Mouse (Mus musculus): ENCODE measurements around the gene Actn3. TPM values are rescaled to one million over a fixed set of nuclear protein-coding genes. Genes with fewer than 3 reads are reported as not detected.
"Not testable (repeated sequence)": the region's sequence is repeated elsewhere in the genome, so short reads cannot be mapped to it uniquely, and the experiment has no call there.

Gene Actn3
- polyA plus RNA-seq, 1 experiment from 2014 or later, result 1.6 TPM

DNA sequence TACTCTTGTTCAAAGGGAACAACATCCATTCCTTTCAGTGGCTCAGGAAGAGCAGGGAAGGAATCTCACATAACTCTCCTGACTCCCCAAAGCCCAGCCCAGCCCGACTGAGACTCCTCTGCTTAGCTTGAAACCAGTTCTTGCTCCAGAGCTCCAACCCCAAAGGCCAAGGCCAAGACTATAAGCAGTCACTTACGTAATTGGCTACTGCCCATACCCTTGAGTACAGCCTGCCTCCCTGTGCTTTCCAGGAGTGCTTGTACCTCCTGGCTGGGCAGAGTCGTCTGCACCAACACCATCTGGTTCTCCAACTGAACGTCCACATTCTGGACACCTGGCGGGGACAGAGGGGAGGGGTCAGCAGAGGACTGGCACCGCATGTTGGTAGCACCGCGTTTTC lies 43.7 kb downstream of the Actn3 start:
- Histone ChIP-seq H3K36me3 (peaks cover 9% of the 10 kb centered on the region; the same call in 1 of the 2 replicates), H3K27ac (replicated peaks) (no peak overlapping the region), H3K4me3 (no peak overlapping the region), H3K27me3 (no peaks in the 10 kb centered on the region), H3K4me2 (replicated peaks) (no peak overlapping the region), H3K9me3 (no peaks in the 10 kb centered on the region), H3K9ac (replicated peaks) (no peak overlapping the region), H3K4me1 (peaks cover 21% of the 10 kb centered on the region)
- no peak for ATAC-seq (ENCODE audit: low FRiP score, low read depth)
- 88% methylated on average over 8 of the region's 8 CpGs for WGBS

DNA sequence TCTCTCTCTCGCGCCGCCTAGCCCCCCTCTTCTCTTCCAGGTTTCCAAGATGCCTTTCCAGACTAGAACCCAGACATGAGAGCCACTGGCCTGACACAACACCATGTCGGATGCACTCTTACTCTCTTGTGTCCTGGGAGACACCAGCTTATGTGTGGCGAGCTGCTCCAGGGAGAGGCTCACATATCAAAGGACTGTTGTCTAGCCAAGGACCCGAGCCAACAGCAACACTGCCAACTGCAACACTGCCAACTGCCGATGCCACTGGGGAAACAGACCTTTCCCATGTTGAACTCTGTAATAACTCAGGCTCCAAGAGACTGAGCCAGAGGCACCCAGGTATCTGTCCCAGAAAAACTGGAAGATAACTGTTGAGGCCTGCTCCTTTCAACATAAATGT lies 48.6 kb downstream of the Actn3 start:
- H3K9me3 ChIP-seq, result no peaks in the 10 kb centered on the region
- no peak overlapping the region for H3K9ac ChIP-seq (replicated peaks)
- WGBS, result 72% methylated on average over 7 of the region's 7 CpGs
- no peak overlapping the region for H3K4me2 ChIP-seq (replicated peaks)
- no peak overlapping the region for H3K4me3 ChIP-seq
- ATAC-seq (ENCODE audit: low FRiP score, low read depth), result no peak
- H3K4me1 ChIP-seq, result peaks cover 8% of the 10 kb centered on the region
- H3K27me3 ChIP-seq, result no peaks in the 10 kb centered on the region
- H3K36me3 ChIP-seq, result peaks cover 24% of the 10 kb centered on the region
- H3K27ac ChIP-seq (replicated peaks), result no peak overlapping the region

DNA sequence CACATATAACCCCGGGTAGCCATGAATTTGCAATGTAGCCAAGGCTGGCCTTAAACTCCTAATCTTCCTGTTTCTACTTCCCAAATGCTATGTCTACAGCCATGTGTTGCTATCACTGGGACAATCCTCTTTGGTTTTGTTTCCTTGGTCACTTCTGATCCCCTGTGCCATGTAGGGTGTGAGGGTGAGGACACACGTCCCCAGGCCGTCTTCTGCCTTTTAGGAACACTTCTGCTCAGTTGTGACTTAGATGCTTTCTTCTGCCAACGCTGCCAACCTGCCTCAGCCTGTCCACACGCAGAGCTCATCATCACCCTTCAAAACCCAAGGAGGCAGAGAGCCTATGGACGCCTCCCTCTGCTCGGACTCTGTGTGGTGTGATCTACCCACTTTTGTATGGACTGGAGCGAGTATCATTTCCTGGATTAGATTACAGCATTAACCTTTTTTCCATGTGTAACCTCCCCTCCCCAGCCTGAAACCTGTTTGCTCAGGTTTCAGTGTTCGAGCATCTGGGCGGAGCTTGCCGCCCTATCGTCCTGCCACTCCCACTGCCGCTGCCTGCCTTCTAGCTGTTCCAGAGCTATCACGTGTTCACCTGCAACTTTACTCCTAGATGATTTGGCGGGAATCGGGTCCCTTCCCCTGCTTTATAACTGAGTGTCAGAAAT lies 49.1 kb downstream of the Actn3 start:
- Histone ChIP-seq H3K4me1 (peaks cover 8% of the 10 kb centered on the region), H3K27me3 (no peaks in the 10 kb centered on the region), H3K9ac (replicated peaks) (no peak overlapping the region), H3K9me3 (no peaks in the 10 kb centered on the region), H3K27ac (replicated peaks) (no peak overlapping the region), H3K4me2 (replicated peaks) (no peak overlapping the region), H3K4me3 (no peak overlapping the region), H3K36me3 (peaks cover 24% of the 10 kb centered on the region)
- 66% methylated on average over 16 of the region's 16 CpGs for WGBS
- ATAC-seq (ENCODE audit: low FRiP score, low read depth), result no peak

DNA sequence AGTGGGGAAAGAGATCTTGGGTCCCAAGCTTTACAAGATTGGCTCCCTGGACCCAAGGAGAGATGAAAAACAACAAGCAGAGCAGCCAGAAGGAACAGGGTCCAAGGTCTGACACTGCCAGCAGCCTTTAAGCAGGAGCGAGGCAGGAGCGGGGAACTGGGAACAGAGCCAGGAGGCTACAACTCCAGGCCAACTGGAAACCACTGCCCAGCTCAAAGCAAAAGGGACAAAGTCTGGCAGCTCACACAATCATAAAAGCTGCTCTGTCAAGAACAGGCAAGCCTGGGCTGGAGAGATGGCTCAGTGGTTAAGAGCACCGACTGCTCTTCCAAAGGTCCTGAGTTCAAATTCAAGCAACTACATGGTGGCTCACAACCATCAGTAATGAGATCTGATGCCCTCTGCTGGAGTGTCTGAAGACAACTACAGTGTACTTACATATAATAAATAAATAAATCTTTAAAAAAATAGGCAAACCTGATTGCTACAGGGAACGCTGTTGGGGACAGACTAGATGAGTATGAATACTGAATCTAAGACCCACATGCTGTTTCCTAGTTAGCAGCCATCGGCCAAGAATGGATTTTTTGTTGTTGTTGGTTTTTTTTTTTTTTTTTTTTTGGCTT lies 56.9 kb downstream of the Actn3 start:
- no peaks in the 10 kb centered on the region for H3K27me3 ChIP-seq
- no peak overlapping the region for H3K4me2 ChIP-seq (replicated peaks)
- H3K4me1 ChIP-seq, result no peaks in the 10 kb centered on the region
- WGBS, result 86% methylated on average over 5 of the region's 5 CpGs
- no peak for ATAC-seq (ENCODE audit: low FRiP score, low read depth)
- no peak overlapping the region for H3K9ac ChIP-seq (replicated peaks)
- H3K27ac ChIP-seq (replicated peaks), result no peak overlapping the region
- no peaks in the 10 kb centered on the region for H3K9me3 ChIP-seq
- H3K4me3 ChIP-seq, result no peak overlapping the region
- H3K36me3 ChIP-seq, result peaks cover 15% of the 10 kb centered on the region

DNA sequence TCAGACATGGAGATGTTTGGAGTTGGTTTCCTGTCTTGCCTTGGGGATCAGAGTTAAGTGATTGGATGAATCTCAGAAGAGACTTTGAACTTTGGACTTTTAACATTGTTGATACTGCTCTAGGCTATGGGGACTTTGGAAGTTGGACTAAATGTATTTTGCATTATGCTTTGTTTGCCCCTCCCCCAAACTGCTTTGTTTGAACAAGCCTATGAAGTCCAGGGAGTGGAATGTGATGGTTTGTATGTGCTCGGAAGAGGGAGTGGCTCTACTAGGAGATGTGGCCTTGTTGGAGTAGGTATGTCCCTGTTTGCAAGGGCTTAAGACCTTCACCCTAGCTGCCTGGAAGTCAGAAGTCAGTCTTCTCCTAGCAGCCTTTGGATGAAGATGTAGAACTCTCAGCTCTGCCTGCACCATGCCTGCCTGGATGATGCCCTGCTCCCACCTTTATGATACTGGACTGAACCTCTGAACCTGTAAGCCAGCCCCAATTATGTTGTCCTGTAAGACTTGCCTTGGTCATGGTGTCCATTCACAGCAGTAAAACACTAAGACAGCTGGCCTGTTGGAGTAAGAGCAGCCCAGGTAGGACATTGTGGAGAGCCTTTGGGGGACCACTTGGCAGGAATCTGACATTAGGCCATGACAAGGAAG lies 60.4 kb downstream of the Actn3 start:
- Histone ChIP-seq H3K4me2 (replicated peaks) (no peak overlapping the region), H3K4me1 (no peaks in the 10 kb centered on the region), H3K4me3 (no peak overlapping the region), H3K27ac (replicated peaks) (no peak overlapping the region), H3K36me3 (no peaks in the 10 kb centered on the region), H3K9ac (replicated peaks) (no peak overlapping the region), H3K9me3 (no peaks in the 10 kb centered on the region), H3K27me3 (no peaks in the 10 kb centered on the region)
- WGBS, result 81% methylated on average over 1 of the region's 1 CpGs
- no peak for ATAC-seq (ENCODE audit: low FRiP score, low read depth)

DNA sequence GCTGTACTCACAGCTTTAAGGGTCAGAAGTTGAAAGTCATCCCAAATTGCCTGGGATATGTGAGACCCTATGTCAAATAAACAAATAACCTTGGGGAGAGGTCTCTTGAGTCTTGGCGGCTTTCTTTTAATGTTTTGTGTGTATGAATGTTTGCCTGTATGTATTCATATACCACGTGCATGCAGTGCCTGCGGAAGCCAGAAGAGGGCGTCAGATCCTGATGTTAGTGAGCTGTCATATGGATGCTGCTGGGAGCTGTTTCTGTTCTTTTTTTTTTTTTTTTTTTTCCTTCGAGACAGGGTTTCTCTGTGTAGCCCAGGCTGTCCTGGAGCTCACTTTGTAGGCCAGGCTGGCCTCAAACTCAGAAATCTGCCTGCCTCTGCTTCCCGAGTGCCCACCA lies 64.7 kb downstream of the Actn3 start:
- no peaks in the 10 kb centered on the region for H3K9me3 ChIP-seq
- no peak overlapping the region for H3K4me2 ChIP-seq (replicated peaks)
- H3K36me3 ChIP-seq, result no peaks in the 10 kb centered on the region
- WGBS, result 87% methylated on average over 6 of the region's 6 CpGs
- H3K4me1 ChIP-seq, result peaks cover 20% of the 10 kb centered on the region
- H3K9ac ChIP-seq (replicated peaks), result no peak overlapping the region
- no peak overlapping the region for H3K27ac ChIP-seq (replicated peaks)
- ATAC-seq (ENCODE audit: low FRiP score, low read depth), result no peak
- H3K4me3 ChIP-seq, result no peak overlapping the region
- no peaks in the 10 kb centered on the region for H3K27me3 ChIP-seq

DNA sequence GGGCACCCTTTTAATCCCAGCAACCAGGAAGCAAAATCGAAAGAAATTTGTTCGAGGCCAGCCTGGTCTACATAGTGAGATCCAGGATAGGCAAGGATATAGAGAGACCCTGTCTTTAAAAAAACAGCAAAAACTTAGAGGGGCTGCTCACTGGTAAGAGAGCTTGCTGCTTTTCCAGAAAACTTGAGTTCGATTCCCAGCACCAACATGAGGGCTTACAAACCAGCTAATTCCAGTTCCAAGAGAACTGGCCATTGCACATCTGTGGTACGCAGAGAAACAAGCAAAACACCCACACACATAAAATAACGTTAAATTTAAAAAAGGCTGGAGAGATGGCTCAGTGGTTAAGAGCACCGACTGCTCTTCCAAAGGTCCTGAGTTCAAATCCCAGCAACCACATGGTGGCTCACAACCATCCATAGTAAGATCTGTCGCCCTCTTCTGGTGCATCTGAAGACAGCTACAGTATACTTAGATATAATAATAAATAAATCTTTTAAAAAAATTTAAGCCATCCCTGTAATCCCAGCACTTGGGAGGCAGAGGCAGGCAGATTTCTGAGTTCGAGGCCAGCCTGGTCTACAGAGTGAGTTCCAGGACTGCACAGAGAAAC lies 65.3 kb downstream of the Actn3 start:
- peak overlapping the region; percentile 91 for H3K27ac ChIP-seq (replicated peaks)
- not testable (repeated sequence) for H3K36me3 ChIP-seq

DNA sequence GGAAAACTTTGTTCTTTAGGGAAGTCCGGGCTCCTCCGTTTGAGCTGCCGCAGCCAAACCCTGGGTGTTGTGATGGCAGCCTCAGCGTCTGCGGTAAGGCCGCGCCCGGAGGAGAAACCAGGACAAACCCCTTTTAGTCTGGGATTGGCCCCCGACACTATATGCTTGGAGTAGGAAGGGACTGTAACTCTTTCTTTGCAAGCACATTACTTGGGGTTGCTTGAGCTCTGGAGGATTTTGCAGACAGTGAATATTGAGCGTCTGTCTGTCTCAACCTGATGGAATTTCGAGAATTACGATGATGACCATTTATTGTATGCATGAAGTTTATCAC lies 65.8 kb downstream of the Actn3 start:
- peak overlapping the region; percentile 91 for H3K27ac ChIP-seq (replicated peaks)
- H3K4me3 ChIP-seq, result peak overlapping the region; percentile 87
- peak overlapping the region; percentile 95 for H3K4me2 ChIP-seq (replicated peaks)
- peak overlapping the region; percentile 72 for H3K9ac ChIP-seq (replicated peaks)
- peaks cover 22% of the 10 kb centered on the region for H3K4me1 ChIP-seq
- 4% methylated on average over 12 of the region's 12 CpGs for WGBS
- H3K27me3 ChIP-seq, result no peaks in the 10 kb centered on the region
- no peaks in the 10 kb centered on the region for H3K36me3 ChIP-seq
- no peaks in the 10 kb centered on the region for H3K9me3 ChIP-seq
- no peak for ATAC-seq (ENCODE audit: low FRiP score, low read depth)

More for the DNA sequence above, 65.3 kb downstream of the Actn3 start:
- ATAC-seq (ENCODE audit: low FRiP score, low read depth); H3K27me3 ChIP-seq; H3K9me3 ChIP-seq: not testable (repeated sequence)
- Histone ChIP-seq H3K4me2 (replicated peaks) (peak overlapping the region; percentile 95), H3K9ac (replicated peaks) (peak overlapping the region; percentile 72), H3K4me3 (peak overlapping the region; percentile 87), H3K4me1 (peaks cover 22% of the 10 kb centered on the region)
- 80% methylated on average over 8 of the region's 8 CpGs for WGBS

Other genes starting within 250 kb of the Actn3 start
- 4.4 and 6.5 TPM in 2 replicates for gene Gm960, start 179.2 kb downstream of the Actn3 start, polyA plus RNA-seq (2016; fragmentation: Nextera tagmentation; extraction: Ambion mirVana)
- gene Sptbn2, start 166.7 kb downstream of the Actn3 start, polyA plus RNA-seq (2016; fragmentation: Nextera tagmentation; extraction: Ambion mirVana), result 32.1 and 32.9 TPM in 2 replicates
- gene Rbm4b, start 121.4 kb downstream of the Actn3 start, polyA plus RNA-seq (2016; fragmentation: Nextera tagmentation; extraction: Ambion mirVana), result 162 and 168 TPM in 2 replicates
- 86.0 and 94.7 TPM in 2 replicates for gene Rbm4, start 84.0 kb downstream of the Actn3 start, polyA plus RNA-seq (2016; fragmentation: Nextera tagmentation; extraction: Ambion mirVana)
- 47.3 and 50.1 TPM in 2 replicates for gene Gm21992, start 66.3 kb downstream of the Actn3 start, polyA plus RNA-seq (2016; fragmentation: Nextera tagmentation; extraction: Ambion mirVana)
- gene Rbm14, start 66.3 kb downstream of the Actn3 start, polyA plus RNA-seq (2016; fragmentation: Nextera tagmentation; extraction: Ambion mirVana), result 108 and 111 TPM in 2 replicates
- gene Ccs, start 38.6 kb downstream of the Actn3 start, polyA plus RNA-seq (2016; fragmentation: Nextera tagmentation; extraction: Ambion mirVana), result 34.1 and 38.1 TPM in 2 replicates
- gene Ccdc87, start 38.5 kb downstream of the Actn3 start, polyA plus RNA-seq (2016; fragmentation: Nextera tagmentation; extraction: Ambion mirVana), result 0.15 TPM in 1 of 2 replicates, not detected in the other
- 51.7 and 52.0 TPM in 2 replicates for gene Ctsf, start 22.8 kb downstream of the Actn3 start, polyA plus RNA-seq (2016; fragmentation: Nextera tagmentation; extraction: Ambion mirVana)
- gene Zdhhc24, start 759 bp upstream of the Actn3 start, polyA plus RNA-seq (2016; fragmentation: Nextera tagmentation; extraction: Ambion mirVana), result 21.6 and 21.8 TPM in 2 replicates
- gene Bbs1, start 28.7 kb upstream of the Actn3 start, polyA plus RNA-seq (2016; fragmentation: Nextera tagmentation; extraction: Ambion mirVana), result 9.9 and 11.4 TPM in 2 replicates
- 179 and 189 TPM in 2 replicates for gene Dpp3, start 50.4 kb upstream of the Actn3 start, polyA plus RNA-seq (2016; fragmentation: Nextera tagmentation; extraction: Ambion mirVana)
- 3.8 and 4.6 TPM in 2 replicates for gene Peli3, start 65.2 kb upstream of the Actn3 start, polyA plus RNA-seq (2016; fragmentation: Nextera tagmentation; extraction: Ambion mirVana)
- gene Mrpl11, start 84.2 kb upstream of the Actn3 start, polyA plus RNA-seq (2016; fragmentation: Nextera tagmentation; extraction: Ambion mirVana), result 125 and 129 TPM in 2 replicates
- 0.07 and 0.20 TPM in 2 replicates for gene Npas4, start 112.4 kb upstream of the Actn3 start, polyA plus RNA-seq (2016; fragmentation: Nextera tagmentation; extraction: Ambion mirVana)
- 4.8 and 5.1 TPM in 2 replicates for gene Slc29a2, start 146.0 kb upstream of the Actn3 start, polyA plus RNA-seq (2016; fragmentation: Nextera tagmentation; extraction: Ambion mirVana)
- gene B4gat1, start 160.9 kb upstream of the Actn3 start, polyA plus RNA-seq (2016; fragmentation: Nextera tagmentation; extraction: Ambion mirVana), result 40.7 and 42.4 TPM in 2 replicates
- gene AC124502.3, start 161.0 kb upstream of the Actn3 start, polyA plus RNA-seq (2016; fragmentation: Nextera tagmentation; extraction: Ambion mirVana), result 4.0 and 4.4 TPM in 2 replicates
- 56.6 and 63.7 TPM in 2 replicates for gene Brms1, start 163.4 kb upstream of the Actn3 start, polyA plus RNA-seq (2016; fragmentation: Nextera tagmentation; extraction: Ambion mirVana)
- gene Rin1, start 172.6 kb upstream of the Actn3 start, polyA plus RNA-seq (2016; fragmentation: Nextera tagmentation; extraction: Ambion mirVana), result 1.7 and 2.0 TPM in 2 replicates
- 24.7 and 31.5 TPM in 2 replicates for gene Cd248, start 190.2 kb upstream of the Actn3 start, polyA plus RNA-seq (2016; fragmentation: Nextera tagmentation; extraction: Ambion mirVana)
- gene Tmem151a, start 207.6 kb upstream of the Actn3 start, polyA plus RNA-seq (2016; fragmentation: Nextera tagmentation; extraction: Ambion mirVana), result 0.94 and 2.0 TPM in 2 replicates
- 60.9 and 61.6 TPM in 2 replicates for gene Yif1a, start 210.6 kb upstream of the Actn3 start, polyA plus RNA-seq (2016; fragmentation: Nextera tagmentation; extraction: Ambion mirVana)
- gene Cnih2, start 220.6 kb upstream of the Actn3 start, polyA plus RNA-seq (2016; fragmentation: Nextera tagmentation; extraction: Ambion mirVana), result 196 and 239 TPM in 2 replicates
- 232 and 247 TPM in 2 replicates for gene Rab1b, start 229.2 kb upstream of the Actn3 start, polyA plus RNA-seq (2016; fragmentation: Nextera tagmentation; extraction: Ambion mirVana)
- gene Klc2, start 240.7 kb upstream of the Actn3 start, polyA plus RNA-seq (2016; fragmentation: Nextera tagmentation; extraction: Ambion mirVana), result 53.3 and 54.7 TPM in 2 replicates